Comparison of ENCODE assay signal across 8 mouse cellular contexts in the genomic region with DNA sequence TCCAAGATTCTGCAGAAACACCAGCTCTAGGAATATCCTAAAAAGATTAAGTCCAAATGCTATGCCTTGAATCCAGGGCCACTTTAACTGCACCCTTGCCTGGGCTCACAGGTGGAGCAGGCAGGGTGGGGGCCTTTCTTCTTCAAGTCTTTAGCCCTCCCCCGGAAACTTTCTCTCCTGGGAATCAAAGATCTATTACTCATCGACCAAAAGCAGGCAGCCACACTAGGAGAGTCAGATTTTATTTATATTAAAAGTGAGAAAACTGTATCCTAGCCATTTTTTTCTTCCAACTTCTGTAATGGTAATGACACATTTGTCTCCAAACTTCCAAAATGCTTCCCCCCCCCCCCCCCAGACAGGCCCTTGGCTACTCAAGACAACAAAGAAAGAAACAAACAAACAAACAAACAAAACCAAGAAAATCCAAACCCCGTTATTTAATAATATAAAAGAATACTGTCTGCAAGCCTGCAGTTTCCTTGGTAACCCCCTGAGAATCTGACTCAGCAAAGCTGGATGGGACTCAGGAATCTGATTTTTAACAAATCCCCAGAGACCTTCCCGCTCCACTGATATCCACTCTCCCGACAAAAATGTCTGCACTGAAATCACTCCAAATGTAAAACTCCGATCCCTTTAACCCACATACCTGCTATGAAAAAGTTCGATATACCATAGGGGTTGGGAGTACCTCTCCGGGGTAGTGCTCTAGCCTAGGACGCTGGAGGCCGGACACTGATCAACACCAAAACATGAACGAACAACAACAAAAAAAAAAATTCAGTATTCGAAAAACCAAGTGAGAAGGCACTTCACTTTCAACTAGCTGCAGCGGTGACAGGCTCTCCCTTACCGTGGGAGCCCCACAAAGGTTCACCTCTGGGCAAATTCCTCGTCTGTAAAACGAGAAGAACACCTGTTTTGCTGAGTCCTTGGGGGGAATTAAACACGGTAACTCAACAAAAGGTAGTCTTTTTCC.
DNase-seq lines count a peak whose midpoint lies in the region; ATAC-seq and TF ChIP-seq lines count a peak whose summit lies in the region.

No protein-coding gene starts in this region.

- H3K4me3 ChIP-seq in heart, embryonic 11.5 days (ENCODE audit: low read depth, low read length): peak overlapping the region; percentile 71
- H3K4me3 ChIP-seq in liver, embryonic 13.5 days (replicated peaks): peak overlapping the region; percentile 53
- peak overlapping the region; percentile 65 for H3K4me3 ChIP-seq in stomach, postnatal 0 days (ENCODE audit: low read depth, low read length)

- peaks cover 20% of the 10 kb centered on the region for H3K4me1 ChIP-seq in heart, embryonic 11.5 days (ENCODE audit: control insufficient read depth, insufficient read depth, low read length)
- H3K4me1 ChIP-seq in liver, embryonic 13.5 days (replicated peaks): peaks cover 9% of the 10 kb centered on the region; the same call in 1 of the 2 replicates
- H3K4me1 ChIP-seq in stomach, postnatal 0 days (replicated peaks; ENCODE audit: control insufficient read depth, insufficient read depth): 0 out of 2 replicates have a peak, but pooled peaks cover 4% of the 10 kb centered on the region

- no peak for TF ChIP-seq CTCF in Patski (IDR thresholded peaks at IDR 0.05)
- no peak for TF ChIP-seq CTCF in stomach, postnatal 0 days (IDR thresholded peaks at IDR 0.05; ENCODE audit: low read depth)

- no peak for TF ChIP-seq EP300 in stomach, postnatal 0 days (optimal IDR thresholded peaks at IDR 0.05)

- CTCF ChIA-PET in Patski (lab: Charles Lee): no interaction called here

- peak; percentile 48 to 52 for DNase-seq in heart, adult 18-20 months
- no peak for DNase-seq in heart, adult 11 months
- DNase-seq in Patski (ENCODE audit: low read depth, low spot score): peak; percentile 49
- DNase-seq in liver, embryonic 13.5 days: no peak
- DNase-seq in stomach, postnatal 0 days (ENCODE audit: low spot score): no peak
- DNase-seq in ovary, postnatal 36 days (ENCODE audit: low spot score): no peak
- DNase-seq in thymus, postnatal 10 days (ENCODE audit: low spot score in 2 of 2): no peak

- in situ Hi-C loops in Patski (cut with MboI; ENCODE audit: low pct_unique_long_range_greater_than_20kb): no loop called here

- no peaks in the 10 kb centered on the region for H3K9me3 ChIP-seq in heart, embryonic 11.5 days (replicated peaks; ENCODE audit: control insufficient read depth, low read length)
- H3K9me3 ChIP-seq in liver, embryonic 13.5 days (replicated peaks): no peaks in the 10 kb centered on the region
- H3K9me3 ChIP-seq in stomach, postnatal 0 days (ENCODE audit: control insufficient read depth, low read length): no peaks in the 10 kb centered on the region

- H3K27me3 ChIP-seq in Patski: no peaks in the 10 kb centered on the region
- H3K27me3 ChIP-seq in heart, embryonic 11.5 days (ENCODE audit: control insufficient read depth, insufficient read depth, low read length): no peaks in the 10 kb centered on the region
- H3K27me3 ChIP-seq in liver, embryonic 13.5 days: peaks cover 27% of the 10 kb centered on the region
- no peaks in the 10 kb centered on the region for H3K27me3 ChIP-seq in stomach, postnatal 0 days (ENCODE audit: control insufficient read depth, insufficient read depth, low read length)

- peak overlapping the region; percentile 86 for H3K9ac ChIP-seq in heart, embryonic 11.5 days (ENCODE audit: low read depth, low read length)
- H3K9ac ChIP-seq in liver, embryonic 13.5 days: no peak overlapping the region
- peak overlapping the region; percentile 78 for H3K9ac ChIP-seq in stomach, postnatal 0 days (ENCODE audit: low read length)

- POLR2A ChIA-PET in Patski (lab: Charles Lee): interaction anchor here (0.6 kb wide), 1 partner anchor 210 kb away, joined by 4 read pairs; no protein-coding TSS in a partner anchor

- no peaks in the 10 kb centered on the region for H3K36me3 ChIP-seq in heart, embryonic 11.5 days (ENCODE audit: control insufficient read depth, insufficient read depth, low read length)
- H3K36me3 ChIP-seq in liver, embryonic 13.5 days: no peaks in the 10 kb centered on the region
- peaks cover 2% of the 10 kb centered on the region; the same call in 1 of the 2 replicates for H3K36me3 ChIP-seq in stomach, postnatal 0 days (ENCODE audit: control insufficient read depth, insufficient read depth, low read length)

- 14% methylated on average over 17 of the region's 17 CpGs for WGBS in heart, embryonic 11.5 days (ENCODE audit: insufficient replicate concordance)
- WGBS in liver, embryonic 13.5 days (ENCODE audit: insufficient replicate concordance): 26% methylated on average over 17 of the region's 17 CpGs
- WGBS in stomach, postnatal 0 days: 13% methylated on average over 17 of the region's 17 CpGs

- no peak overlapping the region for H3K27ac ChIP-seq in heart, embryonic 11.5 days (ENCODE audit: low read depth, low read length)
- no peak overlapping the region for H3K27ac ChIP-seq in liver, embryonic 13.5 days
- peak overlapping the region; percentile 61 for H3K27ac ChIP-seq in stomach, postnatal 0 days (replicated peaks)

- ATAC-seq in Patski: no peak
- no peak for ATAC-seq in heart, embryonic 11.5 days (replicated peaks; ENCODE audit: insufficient number of reproducible peaks, low FRiP score, low TSS enrichment)
- ATAC-seq in liver, embryonic 13.5 days (ENCODE audit: low read depth): no peak
- ATAC-seq in stomach, postnatal 0 days (ENCODE audit: low FRiP score, low TSS enrichment): no peak

- peak overlapping the region; percentile 78 for H3K4me2 ChIP-seq in heart, embryonic 11.5 days
- peak overlapping the region; percentile 66 for H3K4me2 ChIP-seq in liver, embryonic 13.5 days
- H3K4me2 ChIP-seq in stomach, postnatal 0 days (replicated peaks; ENCODE audit: low read depth): peak overlapping the region; percentile 75

Comparison
In these comparisons a context has a peak if more than half of its experiments do, and no peak if none do; other contexts are left out.
1. DNase-seq: peak in heart, adult 18-20 months (2 of 2) and Patski (single experiment); none in heart, adult 11 months (single experiment), liver, embryonic 13.5 days (single experiment), stomach, postnatal 0 days (single experiment), ovary, postnatal 36 days (single experiment) and thymus, postnatal 10 days (0 of 2).
2. Peak in every context shown above with its lines, with median percentiles within 50 percentile points of each other: H3K4me2 ChIP-seq and H3K4me3 ChIP-seq.